Mouse (Mus musculus): ENCODE results near the gene Prdm10.

Prdm10 gene

DNA sequence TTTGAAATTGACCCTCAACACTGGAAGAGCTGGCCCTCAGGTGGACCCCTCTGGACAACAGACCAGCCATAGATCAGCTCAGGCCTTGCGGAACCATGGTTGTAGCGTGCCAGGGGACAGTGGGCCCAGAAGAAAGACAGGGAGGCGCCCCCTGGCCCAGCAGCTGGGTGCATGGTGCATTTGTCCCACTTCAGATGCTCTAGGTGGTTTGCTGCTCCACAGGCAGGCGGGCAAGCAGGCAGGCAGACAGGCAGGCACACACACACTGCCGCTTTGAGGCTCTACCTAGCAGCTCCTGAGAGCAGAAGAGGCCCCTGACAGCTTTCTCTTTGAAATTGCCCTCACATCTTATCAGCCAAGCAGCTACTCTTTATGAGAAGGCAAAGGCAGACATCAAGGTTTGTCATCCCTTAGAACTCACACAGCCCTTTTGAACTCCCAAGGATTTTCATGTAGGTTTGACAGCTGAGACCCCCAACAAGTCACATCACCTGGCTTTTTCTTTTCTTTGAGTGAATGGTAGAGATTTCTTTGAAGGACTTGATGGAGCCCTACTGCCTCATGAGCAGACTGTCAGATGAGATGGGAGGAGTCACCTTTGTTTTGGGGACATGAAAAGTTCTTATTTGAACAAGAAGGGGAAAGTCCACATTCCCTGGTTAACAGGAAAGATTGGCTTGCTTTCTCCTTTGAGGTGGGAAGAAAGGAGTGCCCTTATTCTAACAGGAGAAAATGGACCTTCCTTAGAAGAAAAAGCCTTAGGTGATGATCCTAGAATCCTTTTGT is 21.4 kb downstream of the Prdm10 start:
- no peak for DNase-seq (ENCODE audit: low spot score in 2 of 2)

- DNase-seq (ENCODE audit: low spot score in 2 of 2), result no peak
These were observed 24.0 kb downstream of the Prdm10 start for GRCm38 (mm10) chr9:31304358-31304757.

DNA sequence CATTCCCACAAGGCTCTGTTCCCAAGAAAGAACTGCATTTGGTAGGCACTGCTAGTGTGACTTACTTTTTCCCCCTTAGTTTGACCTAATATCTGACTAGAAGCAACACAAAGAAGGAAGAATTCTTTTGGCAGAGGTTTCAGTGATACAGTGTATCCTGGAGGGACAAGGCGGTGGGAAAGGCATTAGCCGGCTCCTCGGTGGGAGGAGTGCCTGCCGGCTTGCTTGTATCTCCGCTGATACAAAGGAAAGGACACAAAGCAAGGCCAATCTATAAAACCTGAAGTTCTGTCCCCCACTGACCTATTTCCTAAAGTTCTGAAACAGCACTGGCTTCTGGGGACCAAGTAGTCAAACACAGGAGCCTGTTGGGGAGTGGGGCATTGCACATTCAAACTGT is 24.8 kb downstream of the Prdm10 start:
- DNase-seq (ENCODE audit: low spot score in 2 of 2), result no peak

GRCm38 (mm10) chr9:31305807-31306206 is 25.5 kb downstream of the Prdm10 start:
- DNase-seq (ENCODE audit: low spot score in 2 of 2), result no peak

GRCm38 (mm10) chr9:31307232-31307631 is 26.9 kb downstream of the Prdm10 start:
- DNase-seq (ENCODE audit: low spot score in 2 of 2), result no peak

GRCm38 (mm10) chr9:31309041-31309440 is 28.7 kb downstream of the Prdm10 start:
- DNase-seq (ENCODE audit: low spot score in 2 of 2), result no peak

DNA sequence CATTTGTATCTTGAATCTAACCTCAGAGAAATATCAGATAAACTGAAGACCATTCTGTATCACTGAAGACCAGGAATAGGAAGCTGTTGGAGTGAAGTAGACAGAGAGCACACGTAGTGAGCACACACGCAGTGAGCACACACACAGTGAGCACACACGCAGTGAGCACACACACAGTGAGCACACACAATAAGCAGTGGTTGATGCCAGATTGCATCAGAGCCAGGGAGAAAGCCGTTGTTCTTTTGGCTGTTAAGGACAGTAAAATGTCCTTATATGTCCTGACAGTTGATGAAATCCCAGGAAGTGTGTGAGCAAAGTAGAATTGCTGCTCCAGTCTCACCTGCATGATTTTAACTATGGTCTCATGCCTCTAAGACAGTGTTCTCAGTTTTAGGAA is 30.3 kb downstream of the Prdm10 start:
- DNase-seq (ENCODE audit: low spot score in 2 of 2), result no peak

- no peak for DNase-seq (ENCODE audit: low spot score in 2 of 2)
These were observed 33.5 kb downstream of the Prdm10 start for GRCm38 (mm10) chr9:31313876-31314275.

- DNase-seq (ENCODE audit: low spot score in 2 of 2), result no peak
These were observed 35.6 kb downstream of the Prdm10 start for GRCm38 (mm10) chr9:31315983-31316382.

- DNase-seq (ENCODE audit: low spot score in 2 of 2), result no peak
These were observed 38.6 kb downstream of the Prdm10 start for GRCm38 (mm10) chr9:31318956-31319355.

GRCm38 (mm10) chr9:31320734-31321133 is 40.4 kb downstream of the Prdm10 start:
- no peak for DNase-seq (ENCODE audit: low spot score in 2 of 2)

- DNase-seq (ENCODE audit: low spot score in 2 of 2), result no peak
These were observed 41.2 kb downstream of the Prdm10 start for GRCm38 (mm10) chr9:31321526-31321925.

GRCm38 (mm10) chr9:31322090-31322489 is 41.8 kb downstream of the Prdm10 start:
- no peak for DNase-seq (ENCODE audit: low spot score in 2 of 2)

- no peak for DNase-seq (ENCODE audit: low spot score in 2 of 2)
These were observed 50.5 kb downstream of the Prdm10 start for GRCm38 (mm10) chr9:31330816-31331215.

DNA sequence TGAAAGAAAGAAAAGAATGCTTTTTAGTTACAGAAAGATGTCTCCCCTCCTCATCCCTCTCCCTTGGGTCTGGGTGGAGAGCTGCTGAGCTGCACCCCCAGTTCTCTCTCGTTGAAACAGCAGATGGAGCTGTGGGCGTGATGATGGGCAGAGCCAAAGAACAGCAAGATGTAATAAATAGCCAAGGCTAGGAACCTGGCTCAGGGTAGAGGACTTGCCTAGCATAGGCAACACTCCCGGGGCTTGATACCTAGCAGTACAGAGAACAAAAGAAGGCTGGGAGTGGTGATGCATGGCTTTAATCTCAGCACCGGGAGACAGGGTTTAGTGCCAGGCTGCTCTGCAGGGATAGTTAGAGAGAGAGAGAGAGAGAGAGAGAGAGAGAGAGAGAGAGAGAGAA is 50.9 kb downstream of the Prdm10 start:
- peak; percentile 72 to 84 for DNase-seq (ENCODE audit: low spot score in 2 of 2)

- DNase-seq (ENCODE audit: low spot score in 2 of 2), result no peak
These were observed 51.6 kb downstream of the Prdm10 start for GRCm38 (mm10) chr9:31331906-31332305.

DNA sequence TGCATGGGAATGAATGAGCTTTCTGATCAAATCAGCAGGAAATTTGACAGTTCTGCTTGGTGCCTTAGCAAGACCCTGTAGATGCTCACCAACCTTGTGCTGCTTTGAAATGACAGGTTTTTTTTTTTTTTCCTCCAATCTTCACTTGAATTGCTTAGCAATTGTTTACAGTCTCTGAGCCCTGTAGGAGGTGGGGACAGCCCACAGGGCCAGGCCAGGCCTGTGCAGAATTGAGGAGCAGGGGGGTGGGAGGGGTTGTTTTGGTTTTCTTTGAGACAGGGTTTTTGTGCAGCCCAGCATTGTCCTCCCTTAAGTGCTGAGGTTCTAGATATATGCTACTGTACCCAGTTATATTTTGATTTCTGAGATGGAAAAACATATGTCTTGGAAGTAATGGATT is 52.5 kb downstream of the Prdm10 start:
- DNase-seq (ENCODE audit: low spot score in 2 of 2), result no peak

DNA sequence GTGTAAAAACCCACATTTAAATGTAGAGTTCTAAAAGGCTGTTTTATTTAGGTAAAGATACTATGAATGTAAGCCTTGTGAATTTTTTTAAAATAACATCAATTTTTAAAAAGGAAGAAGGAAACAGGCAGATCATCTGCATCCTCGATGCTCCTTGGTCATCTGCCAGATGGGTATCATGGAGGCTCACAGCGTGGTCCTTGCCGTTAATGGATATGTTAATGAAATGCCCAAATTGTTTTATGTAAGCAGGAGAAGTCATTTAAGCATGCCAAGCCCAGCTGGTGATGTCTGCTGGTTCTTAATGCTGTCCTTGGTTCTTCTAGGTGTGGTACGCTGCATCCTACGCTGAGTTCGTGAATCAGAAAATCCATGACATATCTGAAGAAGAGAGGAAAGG is 54.7 kb downstream of the Prdm10 start:
- DNase-seq (ENCODE audit: low spot score in 2 of 2), result no peak

DNA sequence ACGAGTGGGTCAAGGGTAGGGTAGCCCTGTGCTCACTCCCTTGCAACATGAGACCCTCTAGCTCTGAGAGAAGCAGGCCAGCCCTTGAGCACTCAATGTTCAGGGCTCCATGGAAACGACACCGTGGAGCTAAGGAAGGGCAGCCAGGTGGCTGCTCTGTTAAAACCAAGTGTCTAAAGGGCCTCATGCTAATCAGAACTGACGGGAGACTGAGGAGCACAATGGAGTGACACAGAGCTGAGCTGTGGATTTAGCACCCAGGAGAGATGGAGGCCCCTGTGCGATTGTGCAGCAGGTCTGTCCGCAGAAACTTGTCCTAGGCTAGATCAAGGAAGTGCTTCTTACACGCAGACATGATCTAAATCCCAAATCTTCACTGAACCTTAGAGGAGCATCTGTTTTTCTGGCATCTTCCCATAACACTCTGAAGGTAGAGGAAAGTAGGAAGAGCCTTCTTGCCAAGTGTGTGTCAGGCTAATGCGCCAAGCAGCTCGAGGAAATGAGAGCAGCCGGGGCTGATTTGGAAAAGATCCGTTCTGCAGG is 64.0 kb downstream of the Prdm10 start:
- no peak for DNase-seq (ENCODE audit: low spot score in 2 of 2)

- DNase-seq (ENCODE audit: low spot score in 2 of 2), result no peak
These were observed 66.3 kb downstream of the Prdm10 start for GRCm38 (mm10) chr9:31346575-31347080.

DNA sequence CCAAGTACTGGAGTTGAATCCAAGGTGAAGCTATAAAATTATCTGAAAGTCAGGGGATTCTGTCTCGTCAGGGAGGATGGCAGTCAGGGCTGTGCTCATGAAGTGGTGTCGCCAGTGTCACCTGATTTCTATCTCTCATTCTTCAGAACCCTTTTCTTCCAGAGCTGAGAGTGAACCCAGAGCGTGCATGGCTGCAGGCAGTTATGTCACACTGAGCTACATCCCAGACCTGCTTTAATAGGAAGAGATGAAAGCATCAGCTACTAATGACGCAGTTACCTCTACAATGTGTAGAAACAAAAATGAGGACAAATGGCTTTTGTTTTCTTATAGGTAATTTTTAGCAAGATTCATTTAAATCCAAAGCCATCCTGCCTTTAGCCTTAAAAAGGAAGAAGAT is 68.1 kb downstream of the Prdm10 start:
- no peak for DNase-seq (ENCODE audit: low spot score in 2 of 2)

DNA sequence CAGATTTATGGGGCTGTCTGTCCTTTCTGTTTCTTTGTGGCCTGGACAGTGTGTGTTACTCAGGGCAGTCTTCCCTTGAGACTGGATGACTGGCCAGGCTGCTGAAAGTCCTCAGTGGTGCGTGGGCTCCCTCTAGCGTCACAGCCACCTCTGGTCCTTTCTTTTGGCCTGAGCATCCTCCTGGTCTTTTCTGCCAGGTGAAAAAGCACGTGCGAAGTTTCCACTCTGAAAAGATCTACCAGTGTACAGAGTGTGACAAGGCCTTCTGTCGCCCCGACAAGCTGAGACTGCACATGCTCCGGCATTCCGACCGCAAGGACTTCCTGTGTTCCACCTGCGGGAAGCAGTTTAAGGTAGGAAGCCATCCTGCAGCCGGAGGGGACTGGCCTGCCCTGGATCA is 68.6 kb downstream of the Prdm10 start:
- peak; percentile 32 to 46 for DNase-seq (ENCODE audit: low spot score in 2 of 2)

GRCm38 (mm10) chr9:31352716-31353115 is 72.4 kb downstream of the Prdm10 start:
- no peak for DNase-seq (ENCODE audit: low spot score in 2 of 2)
